Mouse (Mus musculus) R1 (cell line): Measurements from ENCODE around the gene Vwa3a.

Experiments used
- DNase-seq: peaks from one replicate; pipeline ENCODE4 v3.0.0-alpha.2; 2018; ENCODE audit warnings: low read depth, low spot score

The Vwa3a gene

GRCm38 (mm10) chr7:120746029-120746428, 6.9 kb downstream of the Vwa3a start:
- no peak for DNase-seq

GRCm38 (mm10) chr7:120746821-120747220, 7.7 kb downstream of the Vwa3a start:
- no peak for DNase-seq

- no peak for DNase-seq
These were observed 9.4 kb downstream of the Vwa3a start for GRCm38 (mm10) chr7:120748478-120748877.

- no peak for DNase-seq
These were observed 12.2 kb downstream of the Vwa3a start for GRCm38 (mm10) chr7:120751330-120751729.

- DNase-seq: no peak
These were observed 12.8 kb downstream of the Vwa3a start for GRCm38 (mm10) chr7:120751906-120752305.

- peak; percentile 84 for DNase-seq
These were observed 15.6 kb downstream of the Vwa3a start for GRCm38 (mm10) chr7:120754671-120755070.

- DNase-seq: no peak
These were observed 28.3 kb downstream of the Vwa3a start for GRCm38 (mm10) chr7:120767369-120767768.

- DNase-seq: no peak
These were observed 32.3 kb downstream of the Vwa3a start for GRCm38 (mm10) chr7:120771389-120771788.

- DNase-seq: no peak
These were observed 38.9 kb downstream of the Vwa3a start for GRCm38 (mm10) chr7:120778012-120778411.

GRCm38 (mm10) chr7:120795544-120795943, 56.4 kb downstream of the Vwa3a start:
- DNase-seq: no peak

GRCm38 (mm10) chr7:120796369-120796768, 57.3 kb downstream of the Vwa3a start:
- DNase-seq: no peak

- no peak for DNase-seq
These were observed 64.2 kb downstream of the Vwa3a start for GRCm38 (mm10) chr7:120803268-120803667.

GRCm38 (mm10) chr7:120809705-120810104, 70.6 kb downstream of the Vwa3a start:
- peak; percentile 15 for DNase-seq

GRCm38 (mm10) chr7:120811834-120812415, 72.8 kb downstream of the Vwa3a start, which contains the start of gene Gm5737:
Gm5737 (plus strand) TSS chr7:120812365.
- no peak for DNase-seq

- DNase-seq: no peak
These were observed 78.4 kb downstream of the Vwa3a start for GRCm38 (mm10) chr7:120817552-120817951.

- DNase-seq: no peak
These were observed 80.3 kb downstream of the Vwa3a start for GRCm38 (mm10) chr7:120819386-120819785.

- DNase-seq: peak; percentile 54
These were observed 84.1 kb downstream of the Vwa3a start for GRCm38 (mm10) chr7:120823248-120823647.

GRCm38 (mm10) chr7:120825097-120825496, 86.0 kb downstream of the Vwa3a start:
- no peak for DNase-seq

- DNase-seq: peak; percentile 75
These were observed 87.3 kb downstream of the Vwa3a start for GRCm38 (mm10) chr7:120826408-120826807.

GRCm38 (mm10) chr7:120830431-120831381, 91.6 kb downstream of the Vwa3a start:
- peak; percentile 85 for DNase-seq

- DNase-seq: peak; percentile 14
These were observed 95.3 kb downstream of the Vwa3a start for GRCm38 (mm10) chr7:120834426-120834825.

- DNase-seq: peak; percentile 89
These were observed 95.8 kb downstream of the Vwa3a start for GRCm38 (mm10) chr7:120834863-120835372.
